Mouse (Mus musculus): Measurements from ENCODE around the gene Zpbp2.

Gene Zpbp2

GRCm38 (mm10) chr11:98553966-98554365 is 3.1 kb downstream of the Zpbp2 start:
- in situ Hi-C loops (cut with MboI, MseI) = no loop called here

- in situ Hi-C loops (cut with MboI, MseI) = loop anchor here (5.0 kb wide), 1 partner anchor 42 kb away; the partner anchor contains the start of gene Lrrc3c
These were observed 4.3 kb downstream of the Zpbp2 start for GRCm38 (mm10) chr11:98555124-98555700.

DNA sequence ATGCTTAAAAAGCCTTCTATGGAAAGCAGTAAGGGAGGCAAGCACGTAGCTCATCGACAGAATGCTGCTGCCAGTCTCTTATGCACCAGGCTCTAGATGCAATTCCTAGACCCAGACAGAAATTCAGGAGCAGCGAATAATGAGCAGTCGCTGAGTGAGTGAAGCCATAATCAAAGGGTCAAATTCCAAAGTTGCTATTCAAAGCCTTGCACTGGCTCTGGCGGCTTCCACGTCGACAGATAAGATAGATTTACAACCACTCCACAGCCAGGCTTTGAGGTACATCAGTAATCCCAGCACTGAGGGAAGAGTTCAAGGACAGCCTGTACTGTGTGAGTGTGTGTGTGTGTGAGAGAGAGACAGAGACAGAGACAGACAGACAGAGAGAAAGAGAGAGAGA is 10.0 kb downstream of the Zpbp2 start:
- in situ Hi-C loops (cut with MboI, MseI) = no loop called here

- in situ Hi-C loops (cut with MboI, MseI) = no loop called here
These were observed 12.1 kb downstream of the Zpbp2 start for GRCm38 (mm10) chr11:98563025-98563424.

GRCm38 (mm10) chr11:98563921-98564414 is 13.1 kb downstream of the Zpbp2 start:
- in situ Hi-C loops (cut with MboI, MseI) = no loop called here

DNA sequence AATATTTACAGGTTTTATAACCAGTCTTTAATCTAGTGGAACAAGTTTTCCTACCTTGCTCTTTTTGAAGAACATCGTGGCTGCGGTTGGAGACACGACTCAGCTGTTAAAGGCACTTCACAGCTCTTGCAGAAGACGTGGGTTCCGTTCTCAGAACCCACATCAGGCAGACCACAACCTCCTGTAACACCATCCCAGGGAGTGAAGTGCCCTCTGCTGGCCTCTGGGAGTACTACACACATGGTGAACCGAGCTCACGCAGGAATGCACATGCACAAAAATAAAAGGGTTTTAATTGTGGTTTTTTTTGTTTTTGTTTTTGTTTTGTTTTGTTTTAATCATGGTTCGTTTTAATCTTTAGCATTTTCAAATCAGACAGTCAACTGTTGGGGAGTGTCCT is 17.4 kb downstream of the Zpbp2 start:
- in situ Hi-C loops (cut with MboI, MseI) = no loop called here

DNA sequence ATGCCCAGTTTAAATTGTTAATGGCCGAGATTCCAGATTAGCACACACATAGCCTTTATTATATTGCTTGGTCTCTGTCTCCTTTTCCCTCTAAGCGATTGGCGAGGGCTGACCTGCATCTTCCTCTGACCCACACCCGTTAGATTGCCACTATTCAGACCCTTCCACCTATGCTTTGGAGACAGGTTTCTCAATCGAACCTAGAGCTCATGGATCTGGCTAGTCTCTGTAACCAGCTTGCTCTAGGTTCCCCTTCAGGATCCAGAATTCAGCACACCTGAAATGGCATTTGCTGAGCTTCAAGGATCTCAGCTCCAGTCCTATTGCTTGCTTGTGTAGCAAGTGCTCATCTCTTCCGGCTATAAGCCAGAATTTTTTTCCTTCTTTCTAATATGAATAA is 18.6 kb downstream of the Zpbp2 start:
- in situ Hi-C loops (cut with MboI, MseI) = no loop called here

DNA sequence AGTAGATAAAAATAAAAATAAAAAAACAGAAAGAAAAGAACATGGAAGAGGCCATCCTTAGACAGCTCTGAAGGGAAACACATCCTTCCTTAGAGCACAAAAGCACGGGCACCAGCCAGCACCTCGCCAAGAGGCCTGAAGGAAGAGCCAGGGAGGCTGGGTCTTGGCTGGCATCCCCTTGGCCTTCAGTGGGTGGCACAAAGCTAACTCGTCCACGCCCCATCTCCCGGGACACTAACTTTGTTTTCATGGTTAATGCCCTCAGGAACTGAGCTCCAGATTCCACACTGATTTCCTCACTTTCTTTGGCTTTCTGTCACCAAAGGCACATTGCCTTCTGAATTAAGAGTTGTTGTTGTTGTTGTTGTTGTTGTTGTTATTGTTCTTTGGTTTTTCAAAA is 26.9 kb downstream of the Zpbp2 start:
- in situ Hi-C loops (cut with MboI, MseI) = loop anchor here (5.0 kb wide), 1 partner anchor 715 kb away; no protein-coding TSS in a partner anchor

- in situ Hi-C loops (cut with MboI, MseI) = loop anchor here (10.0 kb wide), 1 partner anchor 54 kb away; no protein-coding TSS in a partner anchor
These were observed 29.6 kb downstream of the Zpbp2 start for GRCm38 (mm10) chr11:98580301-98581121.

- in situ Hi-C loops (cut with MboI, MseI) = loop anchor here (10.0 kb wide), 1 partner anchor 53 kb away; no protein-coding TSS in a partner anchor
These were observed 30.6 kb downstream of the Zpbp2 start for GRCm38 (mm10) chr11:98581286-98582029.

DNA sequence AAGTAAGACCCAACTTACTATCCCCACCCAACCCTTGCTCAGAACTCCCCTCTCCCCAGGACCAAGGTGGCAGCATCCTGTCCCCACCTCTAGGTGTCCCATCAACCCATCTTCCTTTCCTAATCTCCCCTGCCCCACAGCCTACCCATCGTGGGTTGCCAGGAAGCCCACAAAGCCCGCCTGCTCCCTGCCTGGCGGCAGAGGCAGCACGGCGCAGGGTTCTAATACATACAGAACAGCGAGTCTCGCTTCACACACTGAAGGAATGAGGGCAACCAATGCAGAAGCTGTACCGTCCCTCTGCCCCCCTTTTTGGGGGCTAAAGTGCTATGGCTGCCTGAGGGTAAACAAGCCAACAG is 31.1 kb downstream of the Zpbp2 start:
- in situ Hi-C loops (cut with MboI, MseI) = loop anchor here (10.0 kb wide), 1 partner anchor 53 kb away; no protein-coding TSS in a partner anchor

GRCm38 (mm10) chr11:98582551-98583264 is 31.8 kb downstream of the Zpbp2 start:
- in situ Hi-C loops (cut with MboI, MseI) = loop anchor here (10.0 kb wide), 1 partner anchor 52 kb away; no protein-coding TSS in a partner anchor

DNA sequence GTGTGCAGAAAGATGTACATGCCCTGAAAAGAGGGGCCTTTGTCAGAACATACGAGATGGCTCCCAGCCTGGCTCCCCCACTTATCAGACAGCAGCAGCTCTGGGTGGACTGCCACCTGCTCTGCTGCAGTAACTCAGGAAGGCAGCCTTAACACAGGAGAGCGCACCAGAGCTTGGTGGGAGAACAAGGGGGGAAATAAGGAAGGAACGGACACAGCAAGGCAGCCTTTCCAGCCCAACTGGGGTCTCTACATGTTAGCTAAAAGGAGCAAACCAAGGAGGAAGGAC is 32.3 kb downstream of the Zpbp2 start:
- in situ Hi-C loops (cut with MboI, MseI) = loop anchor here (10.0 kb wide), 1 partner anchor 52 kb away; no protein-coding TSS in a partner anchor

GRCm38 (mm10) chr11:98583571-98583970 is 32.7 kb downstream of the Zpbp2 start:
- in situ Hi-C loops (cut with MboI, MseI) = loop anchor here (10.0 kb wide), 1 partner anchor 51 kb away; no protein-coding TSS in a partner anchor

DNA sequence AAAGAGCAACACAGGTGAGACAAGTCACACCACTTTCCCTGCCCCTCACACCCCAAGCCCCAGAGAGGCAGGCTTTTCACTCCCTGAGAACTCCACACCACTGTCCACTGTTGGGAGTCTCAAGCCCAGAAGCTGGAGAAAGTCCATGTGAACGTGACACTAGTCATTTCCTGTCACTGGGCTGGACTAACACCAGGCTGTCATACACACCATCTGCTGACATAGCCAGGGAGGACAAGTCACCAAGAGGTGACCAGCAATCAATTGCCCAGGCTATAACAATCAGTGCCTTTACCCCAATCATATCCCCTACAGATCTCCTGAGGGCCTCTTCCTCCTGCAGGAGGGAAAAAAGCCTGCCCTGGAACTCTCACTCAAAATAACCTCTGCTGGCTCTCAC is 33.2 kb downstream of the Zpbp2 start:
- in situ Hi-C loops (cut with MboI, MseI) = loop anchor here (10.0 kb wide), 1 partner anchor 51 kb away; no protein-coding TSS in a partner anchor

DNA sequence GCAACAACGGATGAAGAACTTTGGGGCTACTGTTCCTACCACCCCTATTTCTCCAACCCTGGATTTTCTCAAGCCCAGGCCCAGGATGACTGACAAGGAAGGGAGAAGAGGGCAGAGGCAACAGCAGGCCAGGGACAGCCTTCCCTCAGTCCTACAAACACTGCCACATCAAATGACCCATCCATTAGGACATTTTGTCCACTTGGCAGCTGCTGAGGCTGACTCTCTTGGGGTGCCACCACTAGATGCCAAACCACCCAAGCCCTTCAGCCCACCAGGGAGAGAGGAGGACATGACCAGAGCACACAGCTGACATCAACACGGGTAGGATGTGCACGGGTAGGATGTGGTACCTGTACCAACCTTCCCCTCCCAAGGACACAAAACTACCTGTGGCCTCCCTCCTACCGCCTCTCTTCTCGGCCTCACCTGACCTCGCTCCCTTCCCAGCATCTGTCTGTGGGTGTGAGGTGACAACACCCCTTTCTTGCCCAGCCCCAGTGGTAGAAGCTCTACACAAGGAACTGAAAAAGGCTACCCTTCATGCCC is 33.8 kb downstream of the Zpbp2 start:
- in situ Hi-C loops (cut with MboI, MseI) = loop anchor here (10.0 kb wide), 1 partner anchor 50 kb away; no protein-coding TSS in a partner anchor

DNA sequence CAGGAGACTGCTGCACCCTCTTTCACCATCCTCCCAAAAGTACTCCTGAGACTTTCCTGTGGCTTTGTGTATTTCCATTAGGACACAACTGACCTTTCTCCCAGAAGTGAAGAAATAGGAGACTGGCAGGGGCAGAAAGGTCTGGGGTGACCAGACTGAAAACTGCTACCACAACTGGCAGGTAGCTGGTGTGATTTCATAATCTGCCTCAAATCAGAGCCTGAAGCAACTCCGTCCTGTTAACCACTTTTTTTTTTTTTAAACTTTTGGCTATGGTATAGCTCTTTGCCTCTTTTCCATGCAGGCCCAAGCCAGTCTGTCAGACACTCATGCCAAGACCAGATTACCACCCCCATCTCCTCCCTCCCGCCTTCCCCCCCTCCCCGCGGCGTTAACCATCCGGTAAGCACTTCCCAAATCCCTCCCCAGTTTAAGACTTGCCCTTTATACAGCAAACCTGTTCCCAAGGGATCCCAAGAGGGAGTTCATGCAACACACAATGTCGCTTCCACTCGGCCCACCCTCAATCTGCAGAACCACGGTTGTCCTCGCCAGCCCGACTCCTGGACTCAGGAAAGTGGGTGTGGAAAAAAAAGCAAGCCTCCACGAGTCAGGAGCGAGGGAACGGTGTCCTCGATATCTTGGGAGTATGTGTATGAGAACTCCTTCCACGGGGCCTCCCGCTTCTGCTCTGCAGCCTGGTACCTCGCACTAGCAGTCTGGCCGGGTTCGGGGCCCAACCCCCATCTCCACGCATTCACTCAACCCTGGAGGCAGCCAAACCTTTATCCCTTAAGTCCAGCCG is 35.4 kb downstream of the Zpbp2 start:
- in situ Hi-C loops (cut with MboI, MseI) = loop anchor here (10.0 kb wide), 1 partner anchor 49 kb away; no protein-coding TSS in a partner anchor

- in situ Hi-C loops (cut with MboI, MseI) = loop anchor here (10.0 kb wide), 1 partner anchor 48 kb away; no protein-coding TSS in a partner anchor
These were observed 36.1 kb downstream of the Zpbp2 start, which contains the start of gene Ormdl3 for GRCm38 (mm10) chr11:98586892-98587563. TSS of gene Ormdl3 (minus strand) at chr11:98587368.

Measured in regulatory T cell (primary cell).